In genomic region chr14:60055231-60055630, GRCm38 (mm10) we compare ENCODE assay signal across 12 mouse cellular contexts.
DNase-seq lines count a peak whose midpoint lies in the region.
"Had no signal": no experiment of that assay in that cellular context is flagged by ENCODE, and none has a peak within 500 bp of the region (broad histone marks: within the 10 kb centered on the region; RNA-seq: fewer than 3 reads in every experiment).

No protein-coding gene starts in this region.

- intact Hi-C loops in heart, postnatal 25 days (cut with DNase I): no loop called here

- peak; percentile 24 for DNase-seq in adrenal gland, postnatal 14 days
- DNase-seq in adrenal gland, postnatal 4 days (ENCODE audit: low spot score in 2 of 2): no peak
- peak; percentile 8 for DNase-seq in heart, postnatal 4 days
- no peak for DNase-seq in heart, postnatal 25 days (ENCODE audit: low spot score)
- peak; percentile 30 for DNase-seq in ovary, postnatal 36 days (ENCODE audit: low spot score)
- no peak for DNase-seq in ovary, postnatal 14 days (ENCODE audit: low spot score)
- DNase-seq in left cerebral cortex, adult 11 months (ENCODE audit: low spot score): no peak
- DNase-seq: cerebellum, adult 2 months; cerebellum, postnatal 10 days; embryo, embryonic 11 days; gastrocnemius, adult 2 months; gastrocnemius, postnatal 25 days had no signal

Comparison
In these comparisons a context has a peak if more than half of its experiments do, and no peak if none do; other contexts are left out.
1. DNase-seq: peak in adrenal gland, postnatal 14 days (single experiment), heart, postnatal 4 days (single experiment) and ovary, postnatal 36 days (single experiment); none in adrenal gland, postnatal 4 days (0 of 2), heart, postnatal 25 days (single experiment), ovary, postnatal 14 days (single experiment) and left cerebral cortex, adult 11 months (single experiment).